Mouse (Mus musculus) embryonic facial prominence, embryonic 11.5 days (tissue): ENCODE results near the gene 9130213A22Rik. TPM values are rescaled to one million over a fixed set of nuclear protein-coding genes. Genes with fewer than 3 reads are reported as not detected.
A peak's percentile ranks its signal among the peaks of the same experiment; 100 is the strongest.

Experiments
- ATAC-seq: fragments of 200-750 bp; cut with Nextera tagmentation; replicated peaks from 2 replicates; pipeline ENCODE4 v1.8.0; 2017; ENCODE audit warnings: low read depth; ENCODE audit not compliant: insufficient number of reproducible peaks, low FRiP score, low TSS enrichment
- DNase-seq: peaks from one replicate; pipeline ENCODE4 v3.0.0-alpha.2; 2015; ENCODE audit warnings: low spot score
- H3K27ac ChIP-seq: fragments of 300-500 bp; sonication (generic); replicated peaks from 2 replicates; pipeline ENCODE4 v1.5.1; 2014; ENCODE audit warnings: mild to moderate bottlenecking, low read depth, low read length, control low read depth
- H3K27me3 ChIP-seq: fragments of 300-500 bp; sonication (generic); 2 replicates; pipeline ENCODE4 v1.6.1; 2014; ENCODE audit warnings: mild to moderate bottlenecking, low read length, moderate library complexity, mixed read lengths; ENCODE audit not compliant: control insufficient read depth, insufficient read depth
- H3K36me3 ChIP-seq: fragments of 300-500 bp; sonication (generic); replicated peaks from 2 replicates; pipeline ENCODE4 v1.6.1; 2014; ENCODE audit warnings: low read depth, mild to moderate bottlenecking, low read length, moderate library complexity, mixed read lengths; ENCODE audit not compliant: control insufficient read depth, insufficient read depth
- H3K4me1 ChIP-seq: fragments of 300-500 bp; sonication (generic); 2 replicates; pipeline ENCODE4 v1.6.1; 2014; ENCODE audit warnings: low read length, mixed read lengths; ENCODE audit not compliant: control insufficient read depth, insufficient read depth
- H3K4me2 ChIP-seq: fragments of 300-500 bp; sonication (generic); 2 replicates; pipeline ENCODE4 v1.6.1; 2014; ENCODE audit warnings: low read depth, mild to moderate bottlenecking, control low read depth, low read length, moderate library complexity
- H3K4me3 ChIP-seq: fragments of 300-500 bp; sonication (generic); 2 replicates; pipeline ENCODE4 v1.5.1; 2014; ENCODE audit warnings: low read depth, low read length, control low read depth
- H3K9ac ChIP-seq: fragments of 300-500 bp; sonication (generic); replicated peaks from 2 replicates; pipeline ENCODE4 v1.6.1; 2014; ENCODE audit warnings: mild to moderate bottlenecking, control low read depth, low read length
- H3K9me3 ChIP-seq: fragments of 300-500 bp; sonication (generic); replicated peaks from 2 replicates; pipeline ENCODE4 v1.6.1; 2016; ENCODE audit warnings: mild to moderate bottlenecking, low read length, inconsistent platforms, mixed read lengths; ENCODE audit not compliant: control insufficient read depth
- WGBS: fragments of 180-500 bp; shearing (Covaris S2); extraction: QIAGEN DNeasy Blood & Tissue Kit; methylation state at CpG from one replicate; pipeline ENCODE4 v1.1.7; 2014; 5-methylcytosine and 5-hydroxymethylcytosine counted together
- polyA plus RNA-seq: library from polyadenylated mRNA; unstranded; fragments of >200 nt; fragmentation: Nextera tagmentation; extraction: Ambion mirVana; gene quantifications from 2 replicates; pipeline ENCODE4 v1.2.1, GENCODE M21; 2014

9130213A22Rik gene
- polyA plus RNA-seq, 1 experiment from 2014 or later: not detected

DNA sequence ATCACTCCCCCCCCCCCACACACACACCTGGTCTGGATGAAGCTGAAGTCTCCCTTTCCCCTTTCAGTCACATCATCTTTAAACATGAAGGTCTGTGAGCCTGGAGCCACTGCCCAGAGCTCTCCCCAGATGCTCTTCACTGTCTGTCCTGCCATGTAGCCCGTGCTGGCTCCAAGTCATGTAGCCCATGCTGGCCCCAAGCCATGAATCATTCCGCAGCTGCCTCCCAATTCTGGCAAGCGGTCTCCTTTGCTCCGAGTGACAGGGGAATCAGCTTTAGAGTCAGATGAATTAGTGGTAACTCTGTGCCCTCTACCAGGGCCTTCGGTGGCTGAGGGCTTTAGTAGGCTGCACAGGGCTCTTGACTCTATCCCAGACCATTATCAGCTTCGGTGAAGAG, 27.3 kb upstream of the 9130213A22Rik start:
- no peak overlapping the region for H3K4me3 ChIP-seq
- DNase-seq: no peak
- WGBS: 80% methylated on average over 6 of the region's 6 CpGs
- no peak for ATAC-seq
- H3K27me3 ChIP-seq: peaks cover 3% of the 10 kb centered on the region; the same call in 1 of the 2 replicates
- no peak overlapping the region for H3K27ac ChIP-seq
- peaks cover 3% of the 10 kb centered on the region; the same call in 1 of the 2 replicates for H3K4me1 ChIP-seq
- no peak overlapping the region for H3K4me2 ChIP-seq
- no peaks in the 10 kb centered on the region for H3K36me3 ChIP-seq
- no peak overlapping the region for H3K9ac ChIP-seq
- H3K9me3 ChIP-seq: no peaks in the 10 kb centered on the region

DNA sequence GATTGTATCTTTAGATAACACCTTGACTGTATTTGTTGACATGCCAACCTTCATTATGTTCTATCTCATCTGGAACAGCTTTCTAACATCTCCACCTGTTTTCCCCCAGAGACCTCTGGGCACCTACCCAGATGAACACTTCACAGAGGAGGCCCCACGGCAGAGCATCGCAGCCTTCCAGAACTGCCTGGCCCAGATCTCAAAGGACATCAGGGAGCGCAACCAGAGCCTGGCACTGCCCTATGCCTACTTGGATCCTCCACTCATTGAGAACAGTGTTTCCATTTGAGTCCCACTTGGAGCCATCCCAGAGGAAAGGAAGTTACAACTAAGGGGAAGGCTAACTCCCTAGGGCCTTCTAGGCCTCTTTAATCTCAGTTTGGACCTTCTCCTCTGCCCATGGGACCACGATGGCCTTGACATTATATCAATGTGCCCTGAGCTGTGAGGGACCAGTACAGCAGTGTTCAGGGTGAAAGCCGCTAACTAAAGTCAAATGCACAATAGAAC, 26.1 kb upstream of the 9130213A22Rik start:
- Histone ChIP-seq H3K9ac (no peak overlapping the region), H3K4me3 (no peak overlapping the region), H3K4me1 (peaks cover 3% of the 10 kb centered on the region; the same call in 1 of the 2 replicates), H3K36me3 (no peaks in the 10 kb centered on the region), H3K27me3 (peaks cover 3% of the 10 kb centered on the region; the same call in 1 of the 2 replicates), H3K9me3 (no peaks in the 10 kb centered on the region), H3K27ac (no peak overlapping the region), H3K4me2 (no peak overlapping the region)
- no peak for ATAC-seq
- DNase-seq: no peak
- WGBS: 87% methylated on average over 5 of the region's 5 CpGs

DNA sequence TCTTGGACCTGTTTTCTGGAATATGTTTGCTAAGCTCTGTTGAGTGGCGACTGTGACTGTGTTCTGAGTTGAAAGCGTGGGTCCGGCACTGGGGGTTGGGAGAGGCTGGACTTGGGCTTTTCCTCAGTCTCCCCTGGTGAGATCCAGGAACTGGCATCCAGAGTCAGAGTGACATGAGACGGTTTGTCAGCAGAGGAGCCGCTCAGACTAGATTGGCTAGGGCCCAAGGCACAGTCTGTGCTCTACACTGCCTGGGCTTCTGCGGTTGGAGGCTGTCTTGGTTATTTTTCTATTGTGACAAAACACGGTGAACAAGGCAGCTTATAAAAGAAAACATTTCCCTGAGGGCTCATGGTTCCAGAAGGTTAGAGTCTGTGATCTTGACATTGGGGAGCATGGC, 25.2 kb upstream of the 9130213A22Rik start:
- Histone ChIP-seq H3K9ac (no peak overlapping the region), H3K4me3 (no peak overlapping the region), H3K4me2 (no peak overlapping the region), H3K27me3 (peaks cover 3% of the 10 kb centered on the region; the same call in 1 of the 2 replicates), H3K36me3 (no peaks in the 10 kb centered on the region), H3K27ac (no peak overlapping the region), H3K9me3 (no peaks in the 10 kb centered on the region), H3K4me1 (peaks cover 3% of the 10 kb centered on the region; the same call in 1 of the 2 replicates)
- DNase-seq (no peak), ATAC-seq (no peak)
- 80% methylated on average over 7 of the region's 7 CpGs for WGBS

DNA sequence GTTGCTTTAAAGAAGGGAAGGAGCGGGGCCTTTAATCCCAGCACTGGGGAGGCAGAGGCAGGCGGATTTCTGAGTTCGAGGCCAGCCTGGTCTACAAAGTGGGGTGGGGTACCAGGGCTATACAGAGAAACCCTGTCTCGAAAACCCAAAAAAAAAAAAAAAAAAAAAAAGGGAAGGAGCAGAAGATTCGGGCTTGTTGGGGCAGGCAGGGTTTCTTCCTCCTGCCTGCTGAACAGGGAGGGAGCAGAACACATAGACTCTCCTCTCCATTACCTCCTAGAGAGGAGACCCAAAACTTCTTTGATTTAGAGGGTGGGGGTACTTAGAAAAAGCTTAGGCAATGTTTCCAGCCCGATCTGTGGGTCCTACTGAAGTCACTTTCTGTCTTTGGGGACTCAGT, 13.0 kb upstream of the 9130213A22Rik start:
- DNase-seq (no peak), ATAC-seq (no peak)
- Histone ChIP-seq H3K36me3 (no peaks in the 10 kb centered on the region), H3K27ac (no peak overlapping the region), H3K4me2 (no peak overlapping the region), H3K9me3 (no peaks in the 10 kb centered on the region), H3K27me3 (no peaks in the 10 kb centered on the region), H3K4me3 (no peak overlapping the region), H3K4me1 (no peaks in the 10 kb centered on the region), H3K9ac (no peak overlapping the region)
- WGBS: 89% methylated on average over 5 of the region's 6 CpGs

DNA sequence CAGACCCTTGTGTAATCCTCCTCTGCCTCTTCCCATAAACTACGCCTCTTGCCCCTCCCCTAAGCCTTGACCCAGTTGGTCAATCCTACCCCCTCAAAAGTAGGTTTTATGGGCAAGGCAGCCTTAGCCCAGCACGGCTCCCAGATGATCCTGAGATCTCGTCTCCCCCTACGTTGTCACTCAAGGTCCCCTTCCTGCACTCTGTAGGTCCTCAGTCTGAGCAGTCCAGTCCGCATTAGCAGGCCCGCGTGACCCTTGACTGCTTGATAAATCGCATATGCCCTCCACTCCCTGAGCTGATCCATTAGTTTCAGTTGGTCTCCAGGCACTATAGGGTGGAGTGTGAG, 12.2 kb upstream of the 9130213A22Rik start:
- peak overlapping the region; percentile 45 for H3K9ac ChIP-seq
- H3K4me1 ChIP-seq: no peaks in the 10 kb centered on the region
- no peak overlapping the region for H3K27ac ChIP-seq
- no peaks in the 10 kb centered on the region for H3K9me3 ChIP-seq
- H3K4me2 ChIP-seq: peak overlapping the region; percentile 75
- ATAC-seq (peak; percentile 40; the same call in 1 of the 2 replicates), DNase-seq (no peak)
- H3K36me3 ChIP-seq: no peaks in the 10 kb centered on the region
- WGBS: 31% methylated on average over 8 of the region's 8 CpGs
- H3K27me3 ChIP-seq: no peaks in the 10 kb centered on the region
- peak overlapping the region; percentile 44 for H3K4me3 ChIP-seq

DNA sequence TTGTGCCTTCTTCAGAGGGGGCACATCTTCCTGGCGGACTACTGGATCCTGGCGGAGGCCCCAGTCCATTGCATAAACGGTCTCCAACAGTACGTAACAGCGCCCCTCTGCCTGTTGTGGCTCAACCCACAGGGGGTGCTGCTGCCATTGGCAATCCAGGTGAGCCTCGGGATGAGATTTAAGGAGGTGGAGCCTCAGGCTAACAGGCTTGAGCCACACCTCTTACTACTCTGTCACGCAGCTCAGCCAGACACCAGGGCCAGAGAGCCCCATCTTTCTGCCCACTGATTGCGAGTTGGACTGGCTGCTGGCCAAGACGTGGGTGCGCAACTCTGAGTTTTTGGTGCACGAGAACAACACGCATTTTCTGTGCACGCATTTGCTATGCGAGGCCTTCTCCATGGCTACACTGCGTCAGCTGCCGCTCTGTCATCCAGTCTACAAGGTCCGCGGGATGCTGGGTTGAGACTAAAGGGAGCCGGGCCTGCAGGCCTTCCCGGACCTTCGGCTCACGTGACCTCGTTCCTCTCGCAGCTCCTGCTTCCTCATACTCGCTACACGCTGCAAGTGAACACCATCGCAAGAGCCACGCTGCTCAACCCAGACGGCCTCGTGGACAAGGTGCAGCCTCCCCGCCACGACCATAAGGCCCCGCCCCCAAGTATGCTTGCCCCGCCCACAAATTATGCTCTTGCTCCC, 11.7 kb upstream of the 9130213A22Rik start:
- peak overlapping the region; percentile 45 for H3K9ac ChIP-seq
- DNase-seq (peak; percentile 72), ATAC-seq (peak; percentile 64)
- H3K27ac ChIP-seq: no peak overlapping the region
- H3K4me1 ChIP-seq: no peaks in the 10 kb centered on the region
- H3K4me3 ChIP-seq: peak overlapping the region; percentile 44
- H3K9me3 ChIP-seq: no peaks in the 10 kb centered on the region
- WGBS: 1% methylated on average over 34 of the region's 34 CpGs
- H3K36me3 ChIP-seq: no peaks in the 10 kb centered on the region
- no peaks in the 10 kb centered on the region for H3K27me3 ChIP-seq
- peak overlapping the region; percentile 75 for H3K4me2 ChIP-seq

DNA sequence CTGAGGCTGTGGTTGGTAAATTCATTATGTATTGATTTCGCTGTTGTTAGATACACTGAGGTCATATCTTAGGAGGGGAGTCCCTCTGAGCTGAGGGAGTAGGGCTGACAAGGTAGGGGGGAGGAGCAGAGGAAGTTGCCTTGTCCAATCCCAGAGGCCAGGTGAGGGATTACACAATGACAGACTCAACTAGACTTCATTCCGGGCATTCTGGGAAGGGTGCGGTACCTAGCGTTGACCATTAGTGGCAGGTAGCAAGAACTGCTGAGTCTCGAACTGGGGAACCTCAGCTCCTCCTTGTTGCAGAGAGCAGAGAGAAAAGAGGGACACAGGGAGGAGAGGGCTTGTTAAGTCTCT, 11.2 kb upstream of the 9130213A22Rik start:
- no peak overlapping the region for H3K9ac ChIP-seq
- H3K36me3 ChIP-seq: no peaks in the 10 kb centered on the region
- H3K4me2 ChIP-seq: peak overlapping the region; percentile 75; the same call in 1 of the 2 replicates
- H3K9me3 ChIP-seq: no peaks in the 10 kb centered on the region
- H3K27me3 ChIP-seq: no peaks in the 10 kb centered on the region
- DNase-seq (peak; percentile 59), ATAC-seq (0 out of 2 replicates have a peak, but pooled peaks have one; percentile 27)
- no peak overlapping the region; the same call in 1 of the 2 replicates for H3K27ac ChIP-seq
- peak overlapping the region; percentile 44 for H3K4me3 ChIP-seq
- no peaks in the 10 kb centered on the region for H3K4me1 ChIP-seq
- WGBS: 11% methylated on average over 5 of the region's 5 CpGs

DNA sequence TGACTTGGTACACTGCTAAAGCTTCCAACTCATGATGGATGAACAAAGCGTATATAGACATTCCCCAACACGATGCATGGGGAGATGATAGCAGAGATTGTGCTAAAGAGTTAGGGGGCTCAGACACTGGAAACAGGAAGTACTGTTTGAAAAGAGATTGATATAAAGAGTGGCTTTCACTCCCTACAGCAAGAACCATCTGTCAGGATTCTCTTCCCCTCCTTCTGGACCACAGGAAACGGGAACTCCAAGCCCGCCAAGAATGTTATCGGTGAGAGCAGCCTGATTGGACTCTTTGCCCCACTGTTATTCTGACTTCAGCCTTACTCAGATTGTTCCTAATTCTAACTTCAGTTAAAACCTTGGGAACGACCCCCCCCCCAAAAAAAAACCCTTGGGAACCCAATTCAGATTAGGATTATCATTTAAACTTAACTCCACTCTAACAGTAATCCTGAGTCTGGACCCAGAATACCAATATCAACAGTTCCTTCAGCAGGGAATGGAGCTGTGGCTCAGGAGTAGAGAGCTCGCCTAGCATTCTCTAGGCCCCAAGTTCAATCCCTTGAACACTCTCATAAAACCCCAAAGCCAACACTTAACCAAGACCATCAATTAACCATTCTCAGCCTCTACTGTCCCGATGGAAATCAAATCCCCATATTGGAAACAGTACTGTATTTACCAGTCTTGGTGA, 6.2 kb upstream of the 9130213A22Rik start:
- no peaks in the 10 kb centered on the region for H3K4me1 ChIP-seq
- H3K27me3 ChIP-seq: no peaks in the 10 kb centered on the region
- whole genome bisulfite sequencing: 72% methylated on average over 8 of the region's 8 CpGs
- H3K4me3 ChIP-seq: no peak overlapping the region
- no peak overlapping the region for H3K27ac ChIP-seq
- no peaks in the 10 kb centered on the region for H3K9me3 ChIP-seq
- H3K36me3 ChIP-seq: no peaks in the 10 kb centered on the region
- no peak overlapping the region for H3K4me2 ChIP-seq
- no peak overlapping the region for H3K9ac ChIP-seq
- ATAC-seq: no peak
- no peak for DNase-seq
